9 mouse cellular contexts compared by ENCODE assay signal in genomic region chr9:44966815-44967242, GRCm38 (mm10). TPM values are rescaled to one million over a fixed set of nuclear protein-coding genes. Genes with fewer than 3 reads are reported as not detected.
DNase-seq lines count a peak whose midpoint lies in the region; TF ChIP-seq lines count a peak whose summit lies in the region.
"Had no signal": no experiment of that assay in that cellular context is flagged by ENCODE, and none has a peak within 500 bp of the region (broad histone marks: within the 10 kb centered on the region; RNA-seq: fewer than 3 reads in every experiment).

No protein-coding gene starts in this region.

- H3K9me3 ChIP-seq in E14TG2a.4 (ENCODE audit: low read length), result no peaks in the 10 kb centered on the region
- H3K9me3 ChIP-seq in heart, embryonic 10.5 days, result no peaks in the 10 kb centered on the region

- no peak overlapping the region for H3K27ac ChIP-seq in cortical plate, adult 2 months (ENCODE audit: insufficient read depth, low read length)
- H3K27ac ChIP-seq in heart, embryonic 10.5 days, result no peak overlapping the region

- H3K4me1 ChIP-seq in E14TG2a.4 (replicated peaks; ENCODE audit: low read depth, low read length), result peaks cover 19% of the 10 kb centered on the region
- H3K4me1 ChIP-seq in cortical plate, adult 2 months (ENCODE audit: control insufficient read depth, insufficient read depth, low read length), result no peaks in the 10 kb centered on the region
- H3K4me1 ChIP-seq in heart, embryonic 10.5 days, result peaks cover 12% of the 10 kb centered on the region

- H3K4me3 ChIP-seq in E14TG2a.4 (replicated peaks; ENCODE audit: low read length), result no peak overlapping the region
- no peak overlapping the region for H3K4me3 ChIP-seq in cortical plate, adult 2 months (ENCODE audit: insufficient read depth, low read length)
- no peak overlapping the region for H3K4me3 ChIP-seq in heart, embryonic 10.5 days

- peak; percentile 80 for TF ChIP-seq CTCF in E14TG2a.4 (conservative IDR thresholded peaks at IDR 0.05; ENCODE audit: low read length)
- peak; percentile 61 for TF ChIP-seq CTCF in cortical plate, adult 2 months (IDR thresholded peaks at IDR 0.05; ENCODE audit: extremely low read depth, insufficient read depth, low read length)

- WGBS in heart, embryonic 10.5 days, result 22% methylated on average over 3 of the region's 3 CpGs

- peaks cover 15% of the 10 kb centered on the region for H3K36me3 ChIP-seq in E14TG2a.4 (ENCODE audit: insufficient read depth, low read length)
- peaks cover 8% of the 10 kb centered on the region for H3K36me3 ChIP-seq in heart, embryonic 10.5 days

- TF ChIP-seq POLR2A in cortical plate, adult 2 months (IDR thresholded peaks at IDR 0.05; ENCODE audit: extremely low read depth, insufficient read depth, low read length), result no peak

- H3K27me3 ChIP-seq in E14TG2a.4 (ENCODE audit: insufficient read depth, low read length), result no peaks in the 10 kb centered on the region
- no peaks in the 10 kb centered on the region for H3K27me3 ChIP-seq in heart, embryonic 10.5 days (ENCODE audit: insufficient read depth, poor library complexity, severe bottlenecking)

- DNase-seq in adipocyte (ENCODE audit: low spot score), result peak; percentile 91
- peak; percentile 85 for DNase-seq in heart, embryonic 10.5 days (ENCODE audit: low spot score)
- peak; percentile 47 to 55 for DNase-seq in layer of hippocampus, adult 8-10 months (ENCODE audit: low spot score in 2 of 2)
- peak; percentile 87 for DNase-seq in lung, postnatal 25 days (ENCODE audit: low spot score)
- peak; percentile 38 for DNase-seq in right cerebral cortex, postnatal 4 days
- peak; percentile 43 to 73 for DNase-seq in urinary bladder, postnatal 4 days (ENCODE audit: low spot score in 2 of 2)

RNA-seq across cellular contexts. Expression of gene Ube4a, which starts 1.4 kb away (rescaled TPM):
- 24.1 and 26.1 TPM in 2 replicates for polyA plus RNA-seq in cortical plate, adult 2 months (2012; rRNA removed)
- polyA plus RNA-seq in heart, embryonic 10.5 days (2016; fragmentation: Nextera tagmentation; extraction: Ambion mirVana), result 17.8 and 20.9 TPM in 2 replicates
- 10 to 100 TPM; 69.7 to 84.9 (median 72.3) TPM for total RNA-seq in layer of hippocampus, adult 8-10 months (2022)

RNA-seq across cellular contexts. Expression of gene Cd3g, which starts 13.4 kb away (rescaled TPM):
- polyA plus RNA-seq in cortical plate, adult 2 months (2012; rRNA removed), result not detected in 2 replicates
- polyA plus RNA-seq in heart, embryonic 10.5 days (2016; fragmentation: Nextera tagmentation; extraction: Ambion mirVana), result not detected in 2 replicates
- total RNA-seq in layer of hippocampus, adult 8-10 months (2022), result under 1 TPM in 2 of 4 experiments, not detected in 2; 0.38 to 0.43 TPM

RNA-seq across cellular contexts. Expression of gene Cd3d, which starts 14.8 kb away (rescaled TPM):
- polyA plus RNA-seq in cortical plate, adult 2 months (2012; rRNA removed), result 0.06 TPM in 1 of 2 replicates, not detected in the other
- not detected in 2 replicates for polyA plus RNA-seq in heart, embryonic 10.5 days (2016; fragmentation: Nextera tagmentation; extraction: Ambion mirVana)
- not detected for total RNA-seq in layer of hippocampus, adult 8-10 months (2022)

RNA-seq across cellular contexts. Expression of gene Cd3e, which starts 42.6 kb away (rescaled TPM):
- 0.08 TPM in 1 of 2 replicates, not detected in the other for polyA plus RNA-seq in cortical plate, adult 2 months (2012; rRNA removed)
- polyA plus RNA-seq in heart, embryonic 10.5 days (2016; fragmentation: Nextera tagmentation; extraction: Ambion mirVana), result not detected in 2 replicates
- under 1 TPM in 2 of 4 experiments, not detected in 2; 0.27 to 0.33 TPM for total RNA-seq in layer of hippocampus, adult 8-10 months (2022)
- polyA plus RNA-seq: liver, embryonic 16.5 days had no signal

RNA-seq across cellular contexts. Expression of gene Atp5l, which starts 46.3 kb away (rescaled TPM):
- 755 and 827 TPM in 2 replicates for polyA plus RNA-seq in cortical plate, adult 2 months (2012; rRNA removed)
- 722 and 893 TPM in 2 replicates for polyA plus RNA-seq in heart, embryonic 10.5 days (2016; fragmentation: Nextera tagmentation; extraction: Ambion mirVana)
- total RNA-seq in layer of hippocampus, adult 8-10 months (2022), result 100 to 1,000 TPM; 246 to 356 (median 299) TPM

Comparison
In these comparisons a context has a peak if more than half of its experiments do, and no peak if none do; other contexts are left out.
1. DNase-seq: peak in every context shown above with its lines; median percentile 91 in adipocyte; 87 in lung, postnatal 25 days; 85 in heart, embryonic 10.5 days; 58 in urinary bladder, postnatal 4 days; 51 in layer of hippocampus, adult 8-10 months; 38 in right cerebral cortex, postnatal 4 days.